Mouse (Mus musculus): Measurements from ENCODE around the gene Ephb4. TPM values are rescaled to one million over a fixed set of nuclear protein-coding genes. Genes with fewer than 3 reads are reported as not detected.

Gene Ephb4
- 10 to 100 TPM; 55.6 to 64.8 TPM for total RNA-seq (2021)

GRCm38 (mm10) chr5:137349384-137350204, at the start of gene Ephb4:
Gene Ephb4 (plus strand): TSS chr5:137350109.
- intact Hi-C loops (cut with DNase I), result loop anchor here (1.0 to 5.0 kb wide), 2 partner anchors 10 to 183 kb away; partner anchors contain the start of genes Epo and Gnb2
- peak; percentile 90 to 92 for DNase-seq

GRCm38 (mm10) chr5:137301253-137301652, 48.7 kb upstream of the Ephb4 start:
- no peak for DNase-seq
- intact Hi-C loops (cut with DNase I), result no loop called here

GRCm38 (mm10) chr5:137303609-137304008, 46.3 kb upstream of the Ephb4 start:
- intact Hi-C loops (cut with DNase I), result no loop called here
- no peak for DNase-seq

GRCm38 (mm10) chr5:137304165-137304564, 45.7 kb upstream of the Ephb4 start:
- DNase-seq, result no peak
- intact Hi-C loops (cut with DNase I), result no loop called here

- DNase-seq, result no peak
- intact Hi-C loops (cut with DNase I), result no loop called here
Observed at GRCm38 (mm10) chr5:137304816-137305215, 45.1 kb upstream of the Ephb4 start.

GRCm38 (mm10) chr5:137305822-137306221, 44.1 kb upstream of the Ephb4 start:
- intact Hi-C loops (cut with DNase I), result no loop called here
- no peak for DNase-seq

- no peak for DNase-seq
- intact Hi-C loops (cut with DNase I), result loop anchor here (1.0 kb wide), 1 partner anchor 27 kb away; the partner anchor contains the start of gene Slc12a9
Observed at GRCm38 (mm10) chr5:137306439-137307005, 43.4 kb upstream of the Ephb4 start.

GRCm38 (mm10) chr5:137307071-137307912, 42.6 kb upstream of the Ephb4 start, which contains the start of gene Srrt:
Gene Srrt (minus strand): TSS chr5:137307674.
- intact Hi-C loops (cut with DNase I), result loop anchor here (1.0 kb wide), 1 partner anchor 26 kb away; the partner anchor contains the start of gene Slc12a9
- DNase-seq, result peak; percentile 89 to 90

- no peak for DNase-seq
- intact Hi-C loops (cut with DNase I), result no loop called here
Observed at GRCm38 (mm10) chr5:137308356-137308755, 41.6 kb upstream of the Ephb4 start.

- intact Hi-C loops (cut with DNase I), result loop anchor here (2.0 kb wide), 2 partner anchors 19 to 23 kb away; partner anchors contain the start of gene Slc12a9
- no peak for DNase-seq
Observed at GRCm38 (mm10) chr5:137313466-137314192, 36.3 kb upstream of the Ephb4 start.

- intact Hi-C loops (cut with DNase I), result loop anchor here (2.0 kb wide), 1 partner anchor 24 kb away; no protein-coding TSS in a partner anchor
- DNase-seq, result peak; percentile 89 to 90
Observed at GRCm38 (mm10) chr5:137314193-137315083, 35.5 kb upstream of the Ephb4 start, which contains the start of gene Trip6. Gene Trip6 (minus strand): TSS chr5:137314404.

GRCm38 (mm10) chr5:137315084-137315903, 34.6 kb upstream of the Ephb4 start:
- intact Hi-C loops (cut with DNase I), result loop anchor here (2.0 kb wide), 1 partner anchor 24 kb away; no protein-coding TSS in a partner anchor
- no peak for DNase-seq

- no peak for DNase-seq
- intact Hi-C loops (cut with DNase I), result no loop called here
Observed at GRCm38 (mm10) chr5:137317361-137317760, 32.5 kb upstream of the Ephb4 start.

GRCm38 (mm10) chr5:137318570-137318969, 31.3 kb upstream of the Ephb4 start:
- intact Hi-C loops (cut with DNase I), result no loop called here
- DNase-seq, result no peak

- intact Hi-C loops (cut with DNase I), result no loop called here
- no peak for DNase-seq
Observed at GRCm38 (mm10) chr5:137320996-137321395, 28.9 kb upstream of the Ephb4 start.

GRCm38 (mm10) chr5:137330910-137331309, 19.0 kb upstream of the Ephb4 start:
- no peak for DNase-seq
- intact Hi-C loops (cut with DNase I), result no loop called here

- no peak for DNase-seq
- intact Hi-C loops (cut with DNase I), result loop anchor here (1.0 to 2.0 kb wide), 2 partner anchors 20 to 26 kb away; partner anchors contain the start of gene Srrt
Observed at GRCm38 (mm10) chr5:137332857-137333511, 16.9 kb upstream of the Ephb4 start.

Data from heart, postnatal 36 days (tissue).